Mouse (Mus musculus): Measurements from ENCODE around the gene Nmur2.

GRCm38 (mm10) chr11:56064575-56064974 is 23.8 kb upstream of the Nmur2 start:
- TF ChIP-seq MAFK (IDR thresholded peaks at IDR 0.05; ENCODE audit: insufficient read depth, low read depth, low read length) (no peak), ZNF384 (IDR thresholded peaks at IDR 0.05; ENCODE audit: low read depth, low read length) (no peak), ZC3H11A (IDR thresholded peaks at IDR 0.05; ENCODE audit: borderline replicate concordance, low read depth, low read length) (no peak), CHD2 (IDR thresholded peaks at IDR 0.05; ENCODE audit: low read depth, low read length) (no peak)
